8 mouse cellular contexts compared by ENCODE assay signal in the genomic region with DNA sequence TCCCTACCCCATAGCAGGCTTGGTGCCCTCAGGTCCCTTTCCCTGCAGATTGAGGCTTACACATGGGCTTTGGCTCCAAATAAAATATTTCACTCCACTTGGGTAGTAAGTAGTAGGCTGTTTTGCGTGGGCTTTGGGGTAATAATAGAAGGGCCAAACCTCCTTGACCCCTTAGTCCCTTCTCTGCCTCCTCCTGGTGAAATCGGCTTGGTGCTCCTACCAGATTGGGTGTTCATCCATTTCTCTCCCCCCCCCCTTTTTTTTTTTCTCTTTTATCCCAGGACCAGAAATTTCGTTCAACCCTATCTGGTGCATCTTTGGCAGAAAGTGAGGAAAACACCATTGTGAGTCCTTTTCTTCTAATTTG. TPM values are rescaled to one million over a fixed set of nuclear protein-coding genes. Genes with fewer than 3 reads are reported as not detected.
DNase-seq lines count a peak whose midpoint lies in the region; ATAC-seq and TF ChIP-seq lines count a peak whose summit lies in the region.

No protein-coding gene starts in this region.

- H3K27ac ChIP-seq in gastrocnemius, adult 2 months: peak overlapping the region; percentile 98
- peak overlapping the region; percentile 96 for H3K27ac ChIP-seq in liver, embryonic 12.5 days

- peak; percentile 10 for ATAC-seq in erythroblast, adult 5-6 weeks (replicated peaks; ENCODE audit: low FRiP score, poor library complexity, severe bottlenecking)
- no peak for ATAC-seq in liver, embryonic 12.5 days
- no peak for ATAC-seq in inflammation-experienced regulatory T-cells, adult 6 months

- no peak for TF ChIP-seq CTCF in gastrocnemius, adult 2 months (IDR thresholded peaks at IDR 0.05)

- no peaks in the 10 kb centered on the region for H3K9me3 ChIP-seq in liver, embryonic 12.5 days (replicated peaks)

- peak overlapping the region; percentile 83 for H3K4me3 ChIP-seq in gastrocnemius, adult 2 months
- H3K4me3 ChIP-seq in liver, embryonic 12.5 days: peak overlapping the region; percentile 84

- intact Hi-C loops in gastrocnemius, adult 2 months (cut with DNase I): loop anchor here (2.0 kb wide), 1 partner anchor 75 kb away; no protein-coding TSS in a partner anchor
- intact Hi-C loops in gastrocnemius, postnatal 36 days (cut with DNase I): no loop called here

- peak overlapping the region; percentile 81 for H3K4me2 ChIP-seq in liver, embryonic 12.5 days

- peaks cover 30% of the 10 kb centered on the region for H3K4me1 ChIP-seq in liver, embryonic 12.5 days

- H3K36me3 ChIP-seq in liver, embryonic 12.5 days: peaks cover 24% of the 10 kb centered on the region

- WGBS in liver, embryonic 12.5 days (ENCODE audit: insufficient replicate concordance): 2% methylated on average over 3 of the region's 3 CpGs

- DNase-seq in gastrocnemius, adult 2 months: no peak
- no peak for DNase-seq in gastrocnemius, postnatal 36 days
- peak; percentile 56 for DNase-seq in 3T3-L1 (ENCODE audit: low read depth, low spot score)
- DNase-seq in cerebellum, postnatal 4 days (ENCODE audit: low spot score in 2 of 2): no peak
- no peak for DNase-seq in kidney, postnatal 4 days

- peak overlapping the region; percentile 93 for H3K9ac ChIP-seq in liver, embryonic 12.5 days

- H3K27me3 ChIP-seq in liver, embryonic 12.5 days (replicated peaks): no peaks in the 10 kb centered on the region

RNA-seq across cellular contexts. Expression of gene Zmym2, which starts 1.0 kb away (rescaled TPM):
- 10 to 100 TPM; 35.2 to 36.8 TPM for total RNA-seq in gastrocnemius, adult 2 months (2021)
- 10 to 100 TPM; 30.5 to 34.2 TPM for total RNA-seq in gastrocnemius, postnatal 36 days (2021)
- total RNA-seq in erythroblast, adult 5-6 weeks (2015; ENCODE audit: low replicate concordance): 32.3 and 39.5 TPM in 2 replicates
- 14.5 and 22.0 TPM in 2 replicates for total RNA-seq in erythroblast, adult 5-6 weeks (2017; ENCODE audit: low replicate concordance)
- 12.7 and 15.6 TPM in 2 replicates for polyA plus RNA-seq in liver, embryonic 12.5 days (2016; fragmentation: Nextera tagmentation; extraction: Ambion mirVana)
- polyA plus RNA-seq in inflammation-experienced regulatory T-cells, adult 6 months (2017; shearing (Covaris generic)): 10 to 100 TPM; 35.1 to 67.2 (median 57.1) TPM
